Mouse (Mus musculus): ENCODE measurements around the gene Rrm2.

DNA sequence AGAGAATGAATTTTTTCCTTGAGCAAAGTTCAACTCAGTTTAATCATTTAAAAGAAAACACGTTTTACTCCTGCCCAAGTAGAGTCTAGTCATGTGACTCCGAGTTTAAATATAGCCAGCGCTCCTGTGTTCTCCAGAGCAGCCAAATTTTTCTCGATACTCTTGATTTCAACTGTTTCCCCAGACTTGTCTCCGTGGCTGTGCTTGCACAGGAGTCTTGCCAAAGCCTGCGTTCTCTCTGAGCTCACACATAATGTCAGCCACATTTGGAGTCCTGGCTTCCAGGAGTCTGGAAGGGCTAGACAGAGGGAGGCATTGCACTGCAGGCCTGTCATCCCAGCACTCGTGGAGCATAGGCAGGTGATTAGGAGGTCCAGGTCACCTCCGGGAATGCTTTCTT is 25.5 kb upstream of the Rrm2 start:
- TF ChIP-seq CTCF (IDR thresholded peaks at IDR 0.05; ENCODE audit: insufficient read depth, low read length): no peak
- TF ChIP-seq POLR2A (IDR thresholded peaks at IDR 0.05; ENCODE audit: borderline replicate concordance, extremely low read depth, low read depth, low read length): no peak
